Mouse (Mus musculus) embryonic fibroblast, embryonic 13.5 days (primary cell): ENCODE measurements at regions not wholly inside any gene's neighbourhood (a gene's known extent, or its start where the extent isn't known, plus 50 kb on each side); places are given as distances from the start of the nearest gene placed in this dataset.
"Not testable (repeated sequence)": the region's sequence is repeated elsewhere in the genome, so short reads cannot be mapped to it uniquely, and the experiment has no call there.

Experiments used
- H3K27ac ChIP-seq: 2 replicates; pipeline ENCODE4 v1.5.1; 2012; ENCODE audit warnings: low read length, control low read depth, inconsistent platforms; ENCODE audit not compliant: insufficient read depth
- H3K4me1 ChIP-seq: 2 replicates; pipeline ENCODE4 v1.6.1; 2011; ENCODE audit warnings: low read length; ENCODE audit not compliant: control insufficient read depth, insufficient read depth
- H3K4me3 ChIP-seq: 2 replicates; pipeline ENCODE4 v1.5.1; 2011; ENCODE audit warnings: mild to moderate bottlenecking, control low read depth, low read length; ENCODE audit not compliant: insufficient read depth
- CTCF ChIP-seq: IDR thresholded peaks from 2 replicates; pipeline ENCODE4 v1.5.1; 2011; ENCODE audit warnings: mild to moderate bottlenecking, control low read depth, low read length, moderate library complexity, borderline replicate concordance; ENCODE audit not compliant: insufficient read depth
- POLR2A ChIP-seq: IDR thresholded peaks from 2 replicates; pipeline ENCODE4 v1.6.1; 2011; ENCODE audit warnings: low read depth, mild to moderate bottlenecking, control low read depth, low read length, moderate library complexity

GRCm38 (mm10) chr5:68252671-68253070 lies 221.0 kb downstream of the Grxcr1 start:
- H3K4me3 ChIP-seq = no peak overlapping the region
- no peaks in the 10 kb centered on the region for H3K4me1 ChIP-seq
- no peak overlapping the region for H3K27ac ChIP-seq
- 0 out of 2 replicates have a peak, but pooled peaks have one; percentile 11 for TF ChIP-seq CTCF
- TF ChIP-seq POLR2A = no peak

- Histone ChIP-seq H3K4me1 (no peaks in the 10 kb centered on the region), H3K27ac (no peak overlapping the region), H3K4me3 (no peak overlapping the region)
- TF ChIP-seq CTCF (no peak), POLR2A (no peak)
Measured at GRCm38 (mm10) chr5:68253476-68253875, 221.8 kb downstream of the Grxcr1 start.

- Histone ChIP-seq H3K4me3 (no peak overlapping the region), H3K4me1 (no peaks in the 10 kb centered on the region), H3K27ac (no peak overlapping the region)
- TF ChIP-seq POLR2A (no peak), CTCF (no peak)
Measured at GRCm38 (mm10) chr5:68254111-68254510, 222.5 kb downstream of the Grxcr1 start.

GRCm38 (mm10) chr5:68264206-68264605 lies 232.6 kb downstream of the Grxcr1 start:
- H3K27ac ChIP-seq = no peak overlapping the region
- H3K4me3 ChIP-seq = no peak overlapping the region
- TF ChIP-seq CTCF = no peak
- H3K4me1 ChIP-seq = no peaks in the 10 kb centered on the region

DNA sequence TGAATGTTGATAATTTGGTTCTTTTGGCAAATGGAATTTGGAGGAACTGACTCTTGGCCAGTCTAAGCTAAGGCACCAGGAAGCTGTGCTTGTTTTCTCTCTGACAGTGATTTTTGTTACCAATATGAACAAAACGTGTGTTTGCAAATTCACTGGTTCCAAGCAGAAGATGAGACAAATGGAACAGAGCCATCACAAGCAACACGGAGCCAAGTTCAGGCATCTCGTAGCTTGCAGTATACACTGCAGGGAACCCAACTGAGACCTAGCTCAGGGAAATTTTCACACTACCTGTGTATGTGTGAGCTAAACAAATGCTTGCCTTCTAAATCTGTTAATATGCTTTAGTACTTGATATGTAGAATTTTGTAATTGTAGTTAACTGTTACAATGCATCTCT lies 242.6 kb downstream of the Grxcr1 start:
- no peak overlapping the region for H3K27ac ChIP-seq
- TF ChIP-seq CTCF (no peak), POLR2A (no peak)
- no peaks in the 10 kb centered on the region for H3K4me1 ChIP-seq
- H3K4me3 ChIP-seq = no peak overlapping the region

- Histone ChIP-seq H3K27ac (no peak overlapping the region), H3K4me3 (no peak overlapping the region), H3K4me1 (no peaks in the 10 kb centered on the region)
- no peak for TF ChIP-seq POLR2A
- TF ChIP-seq CTCF = no peak
Measured at GRCm38 (mm10) chr5:68275558-68276263, 244.1 kb downstream of the Grxcr1 start.

DNA sequence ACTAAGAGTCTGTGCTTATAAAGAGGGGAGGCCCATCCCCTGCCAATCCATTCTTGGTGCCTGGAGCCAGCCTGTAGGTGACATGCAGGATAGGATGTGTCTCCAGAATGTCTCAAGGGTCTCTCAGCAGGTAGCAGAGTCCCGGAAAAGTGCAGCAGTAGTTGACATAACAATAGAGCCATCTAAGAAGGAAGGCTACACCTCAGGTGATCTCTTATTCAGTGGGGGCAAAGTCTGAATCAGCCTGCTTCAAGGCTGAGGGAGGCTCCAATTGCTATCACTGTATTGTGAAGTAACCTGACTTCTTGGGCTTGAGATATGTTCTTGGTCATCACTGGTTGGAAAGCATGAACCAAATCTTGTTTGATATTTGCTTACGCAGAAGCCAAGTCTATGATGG lies 264.1 kb downstream of the Grxcr1 start:
- H3K4me1 ChIP-seq, H3K4me3 ChIP-seq, H3K27ac ChIP-seq: not testable (repeated sequence)

GRCm38 (mm10) chr5:68313187-68313586 lies 281.6 kb downstream of the Grxcr1 start:
- no peaks in the 10 kb centered on the region for H3K4me1 ChIP-seq
- H3K4me3 ChIP-seq = no peak overlapping the region
- no peak for TF ChIP-seq POLR2A
- no peak overlapping the region for H3K27ac ChIP-seq

DNA sequence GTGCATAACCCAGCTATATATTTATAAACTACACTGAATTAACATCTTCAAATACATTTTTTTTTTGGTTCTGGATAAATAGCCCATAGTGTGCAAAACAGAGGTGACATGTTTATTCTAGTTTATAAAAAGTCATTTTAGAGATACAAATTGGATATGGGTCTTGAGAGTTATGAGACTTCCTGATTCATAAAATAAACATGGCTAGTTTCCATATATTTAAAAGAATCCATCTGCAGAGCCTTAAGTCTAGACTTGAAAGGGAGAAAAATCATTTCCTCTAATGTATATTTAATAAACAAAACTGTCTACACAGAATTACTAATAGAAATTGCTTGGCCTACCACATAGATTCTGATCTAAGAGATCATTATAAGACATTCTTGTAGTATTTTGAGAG lies 287.3 kb downstream of the Grxcr1 start:
- Histone ChIP-seq H3K27ac (no peak overlapping the region), H3K4me1 (no peaks in the 10 kb centered on the region), H3K4me3 (no peak overlapping the region)
- TF ChIP-seq POLR2A (no peak), CTCF (no peak)

GRCm38 (mm10) chr5:68326998-68327593 lies 295.5 kb downstream of the Grxcr1 start:
- Histone ChIP-seq H3K4me3 (no peak overlapping the region), H3K4me1 (peaks cover 3% of the 10 kb centered on the region), H3K27ac (peak overlapping the region; percentile 45)
- TF ChIP-seq POLR2A (no peak), CTCF (no peak)
